Mouse (Mus musculus) cerebellum, adult 11 months (tissue): ENCODE measurements at regions not wholly inside any gene's neighbourhood (a gene's known extent, or its start where the extent isn't known, plus 50 kb on each side); places are given as distances from the start of the nearest gene placed in this dataset.

Source experiments
- DNase-seq: peaks from one replicate; pipeline ENCODE4 v3.0.0; 2022

- no peak for DNase-seq
These were observed 61.7 kb downstream of the Thnsl1 start for GRCm38 (mm10) chr2:21267149-21267761.

- DNase-seq, result no peak
These were observed 64.7 kb downstream of the Thnsl1 start for GRCm38 (mm10) chr2:21269989-21270846.

- no peak for DNase-seq
These were observed 67.9 kb downstream of the Thnsl1 start for GRCm38 (mm10) chr2:21273416-21273815.

- DNase-seq, result no peak
These were observed 69.8 kb downstream of the Thnsl1 start for GRCm38 (mm10) chr2:21275315-21275714.

GRCm38 (mm10) chr2:21280794-21281420 is 75.4 kb downstream of the Thnsl1 start:
- peak; percentile 95 for DNase-seq

- DNase-seq, result no peak
These were observed 77.1 kb downstream of the Thnsl1 start for GRCm38 (mm10) chr2:21282505-21283200.

GRCm38 (mm10) chr2:21284881-21285280 is 79.4 kb downstream of the Thnsl1 start:
- no peak for DNase-seq

GRCm38 (mm10) chr2:21287786-21288185 is 79.6 kb upstream of the Gpr158 start:
- DNase-seq, result no peak

GRCm38 (mm10) chr2:21292669-21293151 is 74.6 kb upstream of the Gpr158 start:
- no peak for DNase-seq

- DNase-seq, result no peak
These were observed 73.3 kb upstream of the Gpr158 start for GRCm38 (mm10) chr2:21294002-21294401.

GRCm38 (mm10) chr2:21299681-21300080 is 67.7 kb upstream of the Gpr158 start:
- no peak for DNase-seq
